Mouse (Mus musculus) kidney, adult 8-10 months (tissue): ENCODE measurements around the gene Hjurp.

Experiments
- DNase-seq, 2 experiments: peaks; one replicate each; pipeline ENCODE4 v3.0.0; 2022

Hjurp gene

DNA sequence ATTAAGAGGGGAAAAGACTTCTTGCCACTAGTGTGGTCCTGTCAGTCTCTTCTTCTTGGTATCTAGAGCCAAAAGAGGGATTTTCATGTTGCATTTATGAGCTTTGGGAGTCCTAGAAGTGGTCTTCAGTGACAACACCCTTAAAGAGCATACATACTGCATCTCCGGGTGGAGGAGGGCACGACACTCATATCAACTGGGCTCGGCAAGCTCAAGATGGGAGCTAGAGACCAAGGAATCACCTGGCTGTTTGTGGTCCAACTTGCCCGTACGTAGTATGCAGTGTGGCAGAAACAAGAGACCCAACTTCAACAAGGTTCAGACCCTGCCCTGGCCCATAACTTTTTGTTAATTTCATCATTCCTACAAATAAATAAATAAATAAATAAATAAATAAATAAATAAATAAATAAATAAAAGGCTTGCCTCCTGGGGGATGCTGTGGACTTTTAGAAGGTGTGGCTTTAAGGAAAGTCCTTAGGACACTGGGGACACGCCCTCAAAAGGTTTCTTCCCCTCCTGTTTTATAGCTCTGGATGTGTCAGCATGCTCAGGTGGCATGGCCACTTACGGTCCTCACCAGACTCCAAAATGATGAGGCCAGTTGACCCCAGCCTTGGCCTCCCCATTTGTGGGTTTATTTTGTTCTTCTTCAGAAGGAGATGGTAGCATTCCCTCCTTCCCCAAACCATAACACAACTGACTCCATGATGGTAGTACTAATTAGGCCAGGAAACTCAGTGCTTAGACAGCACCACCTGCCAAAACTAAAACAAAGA, 20.2 kb upstream of the Hjurp start:
- DNase-seq, result no peak

DNA sequence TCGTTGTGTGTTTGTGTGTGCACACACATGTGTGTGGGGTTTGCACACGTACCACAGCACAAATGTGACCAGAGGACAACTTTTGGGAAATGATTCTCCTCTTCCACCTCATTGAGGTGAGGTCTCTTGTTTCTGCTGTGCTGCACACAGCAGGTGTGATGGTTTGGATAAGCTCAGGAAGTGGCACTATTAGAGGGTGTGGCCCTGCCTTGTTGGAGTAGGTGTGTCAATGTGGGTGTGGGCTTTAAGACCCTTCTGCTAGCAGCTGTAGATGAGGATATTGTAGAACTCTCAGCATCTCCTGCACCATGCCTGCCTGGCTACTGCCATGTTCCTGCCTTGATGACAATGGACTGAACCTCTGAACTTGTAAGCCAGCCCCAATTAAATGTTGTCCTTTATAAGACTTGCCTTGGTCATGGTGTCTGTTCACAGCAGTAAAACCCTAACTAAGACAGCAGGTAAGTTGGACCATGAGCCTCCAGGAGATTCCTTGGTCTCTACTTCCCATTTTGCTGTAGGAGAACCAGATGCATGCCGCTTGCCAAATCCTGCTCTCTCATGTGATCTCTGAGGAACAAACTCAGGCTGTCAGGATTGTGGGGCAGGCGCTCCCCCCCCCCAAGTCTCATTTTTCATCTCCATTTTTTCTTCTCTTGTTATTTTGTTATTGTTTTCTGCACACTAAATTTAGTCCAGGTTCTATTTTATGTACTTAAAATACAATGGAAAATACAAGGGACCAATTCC, 18.9 kb upstream of the Hjurp start:
- DNase-seq, result no peak

- no peak for DNase-seq
Measured at GRCm38 (mm10) chr1:88294650-88295049, 17.2 kb upstream of the Hjurp start.

GRCm38 (mm10) chr1:88292057-88292456, 14.6 kb upstream of the Hjurp start:
- no peak for DNase-seq

- no peak for DNase-seq
Measured at GRCm38 (mm10) chr1:88291409-88292005, 14.1 kb upstream of the Hjurp start.

DNA sequence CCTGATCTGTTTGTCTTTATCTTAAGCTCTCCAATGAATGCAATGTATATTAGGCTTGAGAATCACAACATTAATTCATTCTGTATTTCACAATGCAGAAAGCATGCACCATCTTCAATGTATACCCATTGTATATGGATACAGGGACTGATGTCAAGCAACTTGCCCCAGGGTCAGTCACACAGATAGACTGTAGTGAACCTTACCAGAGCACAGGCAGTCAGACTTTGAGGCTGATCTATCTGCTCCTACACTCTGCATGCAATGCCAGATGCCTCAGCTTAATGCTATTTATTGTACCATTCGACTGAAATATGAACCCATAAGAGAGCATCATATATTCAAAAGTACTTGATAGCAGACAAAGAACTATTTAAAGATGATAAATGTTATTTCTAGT, 13.1 kb upstream of the Hjurp start:
- DNase-seq, result no peak

- peak in 1 of 2 experiments; percentile 83 for DNase-seq
Measured at GRCm38 (mm10) chr1:88289917-88290316, 12.5 kb upstream of the Hjurp start.

GRCm38 (mm10) chr1:88289152-88289551, 11.7 kb upstream of the Hjurp start:
- no peak for DNase-seq

DNA sequence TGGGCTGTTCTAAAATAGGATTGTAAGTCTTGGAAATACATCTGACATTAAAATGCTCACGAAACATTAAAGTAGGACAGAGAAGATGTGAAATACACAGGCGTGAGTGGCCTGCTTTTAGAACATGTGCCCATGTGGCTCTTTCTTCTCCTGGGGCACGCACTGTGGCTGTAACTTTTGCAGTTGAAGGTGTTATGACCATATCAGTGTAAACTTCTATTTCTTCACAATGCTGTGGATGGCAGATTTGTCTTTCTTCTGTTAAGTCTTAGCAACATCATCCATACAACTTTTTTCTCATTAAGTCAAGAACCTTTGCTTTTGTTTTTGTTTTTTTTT, 11.3 kb upstream of the Hjurp start:
- DNase-seq, result no peak

GRCm38 (mm10) chr1:88288056-88288788, 10.8 kb upstream of the Hjurp start:
- DNase-seq, result peak in 1 of 2 experiments; percentile 55

GRCm38 (mm10) chr1:88287697-88287980, 10.2 kb upstream of the Hjurp start:
- DNase-seq, result peak in 1 of 2 experiments; percentile 83

GRCm38 (mm10) chr1:88286887-88287696, 9.7 kb upstream of the Hjurp start:
- no peak for DNase-seq

- DNase-seq, result no peak
Measured at GRCm38 (mm10) chr1:88286136-88286845, 8.9 kb upstream of the Hjurp start.

GRCm38 (mm10) chr1:88285652-88286051, 8.2 kb upstream of the Hjurp start:
- no peak for DNase-seq

GRCm38 (mm10) chr1:88284946-88285320, 7.5 kb upstream of the Hjurp start:
- DNase-seq, result no peak

GRCm38 (mm10) chr1:88284228-88284945, 7.0 kb upstream of the Hjurp start:
- DNase-seq, result no peak

GRCm38 (mm10) chr1:88283376-88284227, 6.2 kb upstream of the Hjurp start:
- no peak for DNase-seq

DNA sequence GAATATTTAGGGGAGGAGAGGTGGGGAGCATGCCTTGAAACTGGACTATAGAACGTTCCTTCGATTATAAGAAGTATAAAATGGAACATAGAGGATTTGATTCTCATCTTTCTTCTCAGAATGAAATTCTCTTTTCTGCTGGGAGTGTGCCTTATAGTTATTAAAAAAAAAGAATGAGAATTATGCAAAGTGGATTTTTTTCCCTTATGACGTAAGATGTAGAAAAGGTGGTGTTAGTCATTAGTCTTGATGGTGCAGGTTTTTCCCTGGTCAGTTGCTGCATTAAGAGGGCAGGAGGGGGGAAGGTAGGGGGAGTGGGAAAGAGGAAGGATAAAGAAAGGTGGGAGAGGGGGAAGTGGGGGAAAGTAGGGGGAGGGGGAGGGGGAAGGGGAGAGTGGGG, 4.9 kb upstream of the Hjurp start:
- DNase-seq, result no peak

- DNase-seq, result peak in 1 of 2 experiments; percentile 14
Measured at GRCm38 (mm10) chr1:88280006-88280690, 2.7 kb upstream of the Hjurp start.
